Mouse (Mus musculus) hindbrain, embryonic 14.5 days (tissue): ENCODE measurements at regions not wholly inside any gene's neighbourhood (a gene's known extent, or its start where the extent isn't known, plus 50 kb on each side); places are given as distances from the start of the nearest gene placed in this dataset.

ENCODE experiments used
- ATAC-seq: fragments of 200-750 bp; cut with Nextera tagmentation; 2 replicates; pipeline ENCODE4 v1.8.0; 2017; ENCODE audit warnings: moderate number of reproducible peaks, mild to moderate bottlenecking, moderate TSS enrichment, moderate library complexity; ENCODE audit not compliant: low FRiP score
- DNase-seq: peaks from one replicate; pipeline ENCODE4 v3.0.0-alpha.2; 2015; ENCODE audit warnings: low spot score
- H3K27ac ChIP-seq: fragments of 300-500 bp; sonication (generic); 2 replicates; pipeline ENCODE4 v1.5.1; 2014; ENCODE audit warnings: mild to moderate bottlenecking, moderate library complexity
- H3K27me3 ChIP-seq: fragments of 300-500 bp; sonication (generic); 2 replicates; pipeline ENCODE4 v1.6.1; 2014; ENCODE audit warnings: mild to moderate bottlenecking, low read length, mixed read lengths; ENCODE audit not compliant: control insufficient read depth, insufficient read depth
- H3K36me3 ChIP-seq: fragments of 300-500 bp; sonication (generic); replicated peaks from 2 replicates; pipeline ENCODE4 v1.6.1; 2014; ENCODE audit not compliant: control insufficient read depth, insufficient read depth
- H3K4me1 ChIP-seq: fragments of 300-500 bp; sonication (generic); replicated peaks from 2 replicates; pipeline ENCODE4 v1.6.1; 2014; ENCODE audit warnings: antibody characterized with exemption, low read length, mixed read lengths; ENCODE audit not compliant: control insufficient read depth, insufficient read depth
- H3K4me2 ChIP-seq: fragments of 300-500 bp; sonication (generic); replicated peaks from 2 replicates; pipeline ENCODE4 v1.6.1; 2014; ENCODE audit warnings: mild to moderate bottlenecking, moderate library complexity
- H3K4me3 ChIP-seq: fragments of 300-500 bp; sonication (generic); replicated peaks from 2 replicates; pipeline ENCODE4 v1.5.1; 2014; ENCODE audit warnings: mild to moderate bottlenecking, low read length
- H3K9ac ChIP-seq: fragments of 300-500 bp; sonication (generic); 2 replicates; pipeline ENCODE4 v1.6.1; 2014
- H3K9me3 ChIP-seq: fragments of 300-500 bp; sonication (generic); 2 replicates; pipeline ENCODE4 v1.6.1; 2016; ENCODE audit warnings: low read length; ENCODE audit not compliant: control insufficient read depth
- WGBS: fragments of 180-500 bp; shearing (Covaris S2); extraction: QIAGEN DNeasy Blood & Tissue Kit; methylation state at CpG from one replicate; pipeline ENCODE4 v1.1.7; 2014; 5-methylcytosine and 5-hydroxymethylcytosine counted together

GRCm38 (mm10) chr16:29851827-29852226 is 212.4 kb upstream of the Hes1 start:
- Histone ChIP-seq H3K36me3 (no peaks in the 10 kb centered on the region), H3K4me1 (no peaks in the 10 kb centered on the region), H3K27me3 (0 out of 2 replicates have a peak, but pooled peaks cover 8% of the 10 kb centered on the region), H3K4me3 (no peak overlapping the region), H3K4me2 (no peak overlapping the region), H3K9me3 (no peaks in the 10 kb centered on the region), H3K27ac (no peak overlapping the region), H3K9ac (no peak overlapping the region)
- 28% methylated on average over 9 of the region's 9 CpGs for WGBS
- no peak for ATAC-seq
- DNase-seq, result no peak

GRCm38 (mm10) chr16:29854805-29855565 is 209.2 kb upstream of the Hes1 start:
- H3K36me3 ChIP-seq, result no peaks in the 10 kb centered on the region
- no peaks in the 10 kb centered on the region for H3K9me3 ChIP-seq
- ATAC-seq (no peak), DNase-seq (no peak)
- no peaks in the 10 kb centered on the region for H3K4me1 ChIP-seq
- H3K27me3 ChIP-seq, result peaks cover 18% of the 10 kb centered on the region
- no peak overlapping the region for H3K27ac ChIP-seq
- H3K9ac ChIP-seq, result no peak overlapping the region
- WGBS, result 89% methylated on average over 9 of the region's 9 CpGs
- H3K4me3 ChIP-seq, result no peak overlapping the region
- no peak overlapping the region for H3K4me2 ChIP-seq

GRCm38 (mm10) chr16:29856545-29856944 is 207.6 kb upstream of the Hes1 start:
- no peaks in the 10 kb centered on the region for H3K9me3 ChIP-seq
- no peak overlapping the region for H3K4me2 ChIP-seq
- ATAC-seq (no peak), DNase-seq (no peak)
- no peak overlapping the region for H3K27ac ChIP-seq
- no peak overlapping the region for H3K4me3 ChIP-seq
- peaks cover 23% of the 10 kb centered on the region for H3K27me3 ChIP-seq
- H3K36me3 ChIP-seq, result no peaks in the 10 kb centered on the region
- no peaks in the 10 kb centered on the region for H3K4me1 ChIP-seq
- H3K9ac ChIP-seq, result no peak overlapping the region
- 88% methylated on average over 1 of the region's 1 CpGs for WGBS

GRCm38 (mm10) chr16:29858645-29859044 is 205.5 kb upstream of the Hes1 start:
- Histone ChIP-seq H3K27ac (no peak overlapping the region), H3K36me3 (no peaks in the 10 kb centered on the region), H3K4me1 (no peaks in the 10 kb centered on the region), H3K27me3 (peaks cover 23% of the 10 kb centered on the region), H3K9ac (no peak overlapping the region), H3K4me3 (no peak overlapping the region), H3K9me3 (no peaks in the 10 kb centered on the region), H3K4me2 (no peak overlapping the region)
- ATAC-seq, result no peak
- DNase-seq, result no peak
- 80% methylated on average over 5 of the region's 5 CpGs for WGBS

GRCm38 (mm10) chr16:29860306-29860705 is 203.9 kb upstream of the Hes1 start:
- 8% methylated on average over 6 of the region's 6 CpGs for WGBS
- peaks cover 23% of the 10 kb centered on the region for H3K27me3 ChIP-seq
- no peak overlapping the region for H3K4me3 ChIP-seq
- no peak overlapping the region for H3K4me2 ChIP-seq
- no peak for ATAC-seq
- no peak for DNase-seq
- H3K4me1 ChIP-seq, result no peaks in the 10 kb centered on the region
- no peaks in the 10 kb centered on the region for H3K36me3 ChIP-seq
- no peak overlapping the region for H3K27ac ChIP-seq
- H3K9ac ChIP-seq, result no peak overlapping the region
- H3K9me3 ChIP-seq, result no peaks in the 10 kb centered on the region

GRCm38 (mm10) chr16:29861056-29861455 is 203.1 kb upstream of the Hes1 start:
- WGBS, result 28% methylated on average over 4 of the region's 4 CpGs
- ATAC-seq, result no peak

GRCm38 (mm10) chr16:29865075-29865740 is 199.0 kb upstream of the Hes1 start:
- H3K27me3 ChIP-seq, result peaks cover 6% of the 10 kb centered on the region; the same call in 1 of the 2 replicates
- no peaks in the 10 kb centered on the region for H3K36me3 ChIP-seq
- DNase-seq (no peak), ATAC-seq (no peak)
- H3K4me3 ChIP-seq, result no peak overlapping the region
- H3K9me3 ChIP-seq, result no peaks in the 10 kb centered on the region
- no peaks in the 10 kb centered on the region for H3K4me1 ChIP-seq
- no peak overlapping the region for H3K27ac ChIP-seq
- no peak overlapping the region for H3K9ac ChIP-seq
- H3K4me2 ChIP-seq, result no peak overlapping the region
- 77% methylated on average over 17 of the region's 17 CpGs for WGBS

More at GRCm38 (mm10) chr16:29861056-29861455, 203.1 kb upstream of the Hes1 start:
- Histone ChIP-seq H3K9me3 (no peaks in the 10 kb centered on the region), H3K4me2 (no peak overlapping the region), H3K27ac (no peak overlapping the region), H3K4me3 (no peak overlapping the region), H3K4me1 (no peaks in the 10 kb centered on the region), H3K9ac (no peak overlapping the region), H3K36me3 (no peaks in the 10 kb centered on the region), H3K27me3 (peaks cover 23% of the 10 kb centered on the region)
- peak; percentile 53 for DNase-seq

- ATAC-seq, result no peak
- WGBS, result 92% methylated on average over 5 of the region's 5 CpGs
Measured at GRCm38 (mm10) chr16:29871395-29871794, 192.8 kb upstream of the Hes1 start.

GRCm38 (mm10) chr16:29876196-29876595 is 188.0 kb upstream of the Hes1 start:
- 11% methylated on average over 8 of the region's 8 CpGs for WGBS

More at GRCm38 (mm10) chr16:29871395-29871794, 192.8 kb upstream of the Hes1 start:
- H3K4me3 ChIP-seq, result no peak overlapping the region
- H3K4me1 ChIP-seq, result no peaks in the 10 kb centered on the region
- H3K27ac ChIP-seq, result no peak overlapping the region
- no peak overlapping the region for H3K9ac ChIP-seq
- H3K4me2 ChIP-seq, result no peak overlapping the region
- H3K9me3 ChIP-seq, result no peaks in the 10 kb centered on the region
- no peaks in the 10 kb centered on the region for H3K27me3 ChIP-seq
- H3K36me3 ChIP-seq, result no peaks in the 10 kb centered on the region
- no peak for DNase-seq

More at GRCm38 (mm10) chr16:29876196-29876595, 188.0 kb upstream of the Hes1 start:
- H3K4me2 ChIP-seq, result no peak overlapping the region
- DNase-seq, result no peak
- peaks cover 20% of the 10 kb centered on the region; the same call in 1 of the 2 replicates for H3K27me3 ChIP-seq
- no peaks in the 10 kb centered on the region for H3K9me3 ChIP-seq
- H3K9ac ChIP-seq, result no peak overlapping the region
- no peak for ATAC-seq
- H3K4me3 ChIP-seq, result no peak overlapping the region
- no peak overlapping the region for H3K27ac ChIP-seq
- no peaks in the 10 kb centered on the region for H3K36me3 ChIP-seq
- H3K4me1 ChIP-seq, result no peaks in the 10 kb centered on the region; the same call in 1 of the 2 replicates
